Mouse (Mus musculus) embryonic fibroblast, embryonic 13.5 days (primary cell): ENCODE results near the gene Syk. TPM values are rescaled to one million over a fixed set of nuclear protein-coding genes. Genes with fewer than 3 reads are reported as not detected.

Experiments
- H3K27ac ChIP-seq: 2 replicates; pipeline ENCODE4 v1.5.1; 2012; ENCODE audit warnings: low read length, control low read depth, inconsistent platforms; ENCODE audit not compliant: insufficient read depth
- H3K4me1 ChIP-seq: 2 replicates; pipeline ENCODE4 v1.6.1; 2011; ENCODE audit warnings: low read length; ENCODE audit not compliant: control insufficient read depth, insufficient read depth
- H3K4me3 ChIP-seq: 2 replicates; pipeline ENCODE4 v1.5.1; 2011; ENCODE audit warnings: mild to moderate bottlenecking, control low read depth, low read length; ENCODE audit not compliant: insufficient read depth
- CTCF ChIP-seq: IDR thresholded peaks from 2 replicates; pipeline ENCODE4 v1.5.1; 2011; ENCODE audit warnings: mild to moderate bottlenecking, control low read depth, low read length, moderate library complexity, borderline replicate concordance; ENCODE audit not compliant: insufficient read depth
- POLR2A ChIP-seq: IDR thresholded peaks from 2 replicates; pipeline ENCODE4 v1.6.1; 2011; ENCODE audit warnings: low read depth, mild to moderate bottlenecking, control low read depth, low read length, moderate library complexity
- polyA plus RNA-seq: library from polyadenylated mRNA; stranded (reverse); fragments of >200 nt; gene quantifications from 2 replicates; pipeline ENCODE4 v1.2.4, GENCODE M21; 2011; ENCODE audit warnings: low read depth; ENCODE audit not compliant: missing spikeins, insufficient read length

Gene Syk
- polyA plus RNA-seq, 1 experiment = 2.4 TPM

- Histone ChIP-seq H3K4me1 (no peaks in the 10 kb centered on the region), H3K27ac (no peak overlapping the region), H3K4me3 (no peak overlapping the region)
- no peak for TF ChIP-seq CTCF
Measured at GRCm38 (mm10) chr13:52576841-52577240, 6.1 kb upstream of the Syk start.

GRCm38 (mm10) chr13:52577326-52577920 is 5.5 kb upstream of the Syk start:
- no peak overlapping the region for H3K4me3 ChIP-seq
- no peak overlapping the region for H3K27ac ChIP-seq
- no peaks in the 10 kb centered on the region for H3K4me1 ChIP-seq
- TF ChIP-seq POLR2A = no peak
- no peak for TF ChIP-seq CTCF

GRCm38 (mm10) chr13:52577939-52578338 is 5.0 kb upstream of the Syk start:
- Histone ChIP-seq H3K4me3 (no peak overlapping the region), H3K27ac (no peak overlapping the region), H3K4me1 (no peaks in the 10 kb centered on the region)
- TF ChIP-seq CTCF (no peak), POLR2A (no peak)

GRCm38 (mm10) chr13:52578776-52579175 is 4.2 kb upstream of the Syk start:
- no peaks in the 10 kb centered on the region for H3K4me1 ChIP-seq
- H3K4me3 ChIP-seq = no peak overlapping the region
- no peak overlapping the region for H3K27ac ChIP-seq
- no peak for TF ChIP-seq POLR2A
- no peak for TF ChIP-seq CTCF

- Histone ChIP-seq H3K27ac (no peak overlapping the region), H3K4me3 (peak overlapping the region; percentile 57; the same call in 1 of the 2 replicates), H3K4me1 (peaks cover 5% of the 10 kb centered on the region; the same call in 1 of the 2 replicates)
- TF ChIP-seq POLR2A (no peak), CTCF (no peak)
Measured at GRCm38 (mm10) chr13:52582506-52582877, 481 bp upstream of the Syk start.

GRCm38 (mm10) chr13:52583943-52584562 is 1.1 kb downstream of the Syk start:
- TF ChIP-seq CTCF (no peak), POLR2A (no peak)
- Histone ChIP-seq H3K27ac (no peak overlapping the region), H3K4me3 (peak overlapping the region; percentile 57), H3K4me1 (peaks cover 8% of the 10 kb centered on the region; the same call in 1 of the 2 replicates)

GRCm38 (mm10) chr13:52584654-52585455 is 1.9 kb downstream of the Syk start:
- TF ChIP-seq CTCF (no peak), POLR2A (no peak)
- no peak overlapping the region for H3K27ac ChIP-seq
- peaks cover 8% of the 10 kb centered on the region; the same call in 1 of the 2 replicates for H3K4me1 ChIP-seq
- H3K4me3 ChIP-seq = no peak overlapping the region

GRCm38 (mm10) chr13:52587761-52588160 is 4.8 kb downstream of the Syk start:
- H3K4me1 ChIP-seq = peaks cover 8% of the 10 kb centered on the region; the same call in 1 of the 2 replicates
- no peak overlapping the region for H3K4me3 ChIP-seq
- peak overlapping the region; percentile 42; the same call in 1 of the 2 replicates for H3K27ac ChIP-seq
- TF ChIP-seq POLR2A = no peak
- TF ChIP-seq CTCF = no peak

GRCm38 (mm10) chr13:52589043-52589442 is 6.1 kb downstream of the Syk start:
- Histone ChIP-seq H3K4me3 (no peak overlapping the region), H3K27ac (no peak overlapping the region), H3K4me1 (peaks cover 8% of the 10 kb centered on the region; the same call in 1 of the 2 replicates)
- TF ChIP-seq POLR2A = no peak
- no peak for TF ChIP-seq CTCF

- H3K4me3 ChIP-seq = no peak overlapping the region
- TF ChIP-seq POLR2A (no peak), CTCF (no peak)
- H3K4me1 ChIP-seq = peaks cover 8% of the 10 kb centered on the region; the same call in 1 of the 2 replicates
- H3K27ac ChIP-seq = no peak overlapping the region
Measured at GRCm38 (mm10) chr13:52591831-52592230, 8.9 kb downstream of the Syk start.
